Mouse (Mus musculus): ENCODE measurements around the gene Vmn1r137. TPM values are rescaled to one million over a fixed set of nuclear protein-coding genes. Genes with fewer than 3 reads are reported as not detected.
"Not testable (repeated sequence)": the region's sequence is repeated elsewhere in the genome, so short reads cannot be mapped to it uniquely, and the experiment has no call there.

Vmn1r137 gene
- not detected in 2 replicates for total RNA-seq (2017)

DNA sequence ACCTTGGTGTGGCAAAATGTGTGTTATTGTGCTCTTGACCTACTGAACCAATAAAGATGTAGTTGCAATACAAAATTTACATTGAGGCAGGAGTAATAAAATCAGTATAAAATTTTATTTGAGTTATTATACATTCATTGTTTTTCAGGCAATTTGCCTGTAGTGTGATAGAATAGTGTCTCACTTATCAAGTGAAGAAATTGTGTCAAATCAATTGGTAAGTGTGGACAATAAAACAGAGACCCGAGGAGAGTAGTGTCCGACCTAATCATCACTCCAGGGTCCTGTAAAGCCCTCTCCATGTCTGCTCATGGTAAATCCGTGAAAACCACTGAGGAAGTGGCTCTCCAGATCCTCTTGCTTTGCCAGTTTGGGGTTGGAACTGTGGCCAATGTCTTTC is at the start of gene Vmn1r137:
TSS of gene Vmn1r137 (plus strand) at position 301 of the 400 bp plus-strand sequence.
- not testable (repeated sequence) for ATAC-seq (replicated peaks; ENCODE audit: low read depth, poor library complexity, severe bottlenecking)

DNA sequence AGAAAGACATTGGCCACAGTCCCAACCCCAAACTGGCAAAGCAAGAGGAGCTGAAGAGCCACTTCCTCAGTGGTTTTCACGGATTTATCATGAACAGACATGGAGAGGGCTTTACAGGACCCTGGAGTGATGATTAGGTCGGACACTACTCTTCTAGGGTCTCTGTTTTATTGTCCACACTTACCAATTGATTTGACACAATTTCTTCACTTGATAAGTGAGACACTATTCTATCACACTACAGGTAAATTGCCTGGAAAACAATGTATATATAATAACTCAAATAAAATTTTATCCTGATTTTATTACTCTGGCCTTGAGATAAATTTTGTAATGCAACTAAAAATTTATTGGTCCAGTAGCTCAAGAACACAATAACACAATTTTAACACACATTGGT is 34.4 kb downstream of the Vmn1r137 start, which contains the start of gene Vmn1r138:
TSS of gene Vmn1r138 (minus strand) at position 101 of the 400 bp plus-strand sequence.
- not testable (repeated sequence) for ATAC-seq (replicated peaks; ENCODE audit: low read depth, poor library complexity, severe bottlenecking)

Other genes starting within 250 kb of the Vmn1r137 start
- not detected in 2 replicates for gene Gm4175, start 233.1 kb upstream of the Vmn1r137 start, total RNA-seq (2017)
- gene Gm4177, start 197.9 kb upstream of the Vmn1r137 start, total RNA-seq (2017): not detected in 2 replicates
- gene Vmn1r135, start 162.2 kb upstream of the Vmn1r137 start, total RNA-seq (2017): not detected in 2 replicates
- not detected in 2 replicates for gene Gm5725, start 150.3 kb upstream of the Vmn1r137 start, total RNA-seq (2017)
- not detected in 2 replicates for gene Gm5891, start 73.3 kb upstream of the Vmn1r137 start, total RNA-seq (2017)
- not detected in 2 replicates for gene Vmn1r138, start 34.3 kb downstream of the Vmn1r137 start, total RNA-seq (2017)
- not detected in 2 replicates for gene Gm6176, start 61.7 kb downstream of the Vmn1r137 start, total RNA-seq (2017)
- gene Vmn1r139, start 74.5 kb downstream of the Vmn1r137 start, total RNA-seq (2017): not detected in 2 replicates
- gene Gm16451, start 123.7 kb downstream of the Vmn1r137 start, total RNA-seq (2017): not detected in 2 replicates
- gene Gm10666, start 140.2 kb downstream of the Vmn1r137 start, total RNA-seq (2017): not detected in 2 replicates
- gene Vmn1r142, start 169.4 kb downstream of the Vmn1r137 start, total RNA-seq (2017): not detected in 2 replicates
- gene Vmn1r143, start 194.8 kb downstream of the Vmn1r137 start, total RNA-seq (2017): not detected in 2 replicates
- not detected in 2 replicates for gene Gm8653, start 206.7 kb downstream of the Vmn1r137 start, total RNA-seq (2017)
- not detected in 2 replicates for gene Gm8453, start 234.9 kb downstream of the Vmn1r137 start, total RNA-seq (2017)

Data from common myeloid progenitor, adult 5-6 weeks (primary cell).